In the genomic region with DNA sequence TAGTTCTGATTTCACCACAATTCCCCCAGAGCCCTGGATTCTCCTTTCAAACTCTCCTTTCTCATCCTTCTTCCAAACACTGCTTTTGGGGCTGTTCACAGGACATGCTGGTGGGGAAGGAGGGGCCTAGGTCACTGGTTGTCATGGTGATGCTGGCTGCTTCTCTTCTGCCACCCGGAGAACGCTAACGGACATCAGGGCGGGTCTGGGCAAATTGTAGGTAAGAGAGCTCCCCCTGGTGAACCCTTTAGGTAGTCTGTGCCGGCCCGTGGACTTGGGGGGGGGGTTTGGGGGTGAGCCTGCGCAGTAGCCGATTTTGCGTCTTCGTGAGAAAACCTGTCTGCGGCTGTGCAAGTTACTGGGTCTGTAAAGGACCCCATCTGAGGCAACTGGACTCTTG, we compare ENCODE assay signal across 9 mouse cellular contexts. TPM values are rescaled to one million over a fixed set of nuclear protein-coding genes. Genes with fewer than 3 reads are reported as not detected.
DNase-seq lines count a peak whose midpoint lies in the region; ATAC-seq and TF ChIP-seq lines count a peak whose summit lies in the region.
"Had no signal": no experiment of that assay in that cellular context is flagged by ENCODE, and none has a peak within 500 bp of the region (broad histone marks: within the 10 kb centered on the region; RNA-seq: fewer than 3 reads in every experiment).

No protein-coding gene starts in this region.

- H3K36me3 ChIP-seq in hindbrain, embryonic 12.5 days: no peaks in the 10 kb centered on the region
- no peaks in the 10 kb centered on the region for H3K36me3 ChIP-seq in lung, postnatal 0 days (ENCODE audit: insufficient read depth, low read length)

- H3K4me2 ChIP-seq in hindbrain, embryonic 12.5 days (replicated peaks): peak overlapping the region; percentile 80
- H3K4me2 ChIP-seq in lung, postnatal 0 days (replicated peaks; ENCODE audit: low read depth, low read length): peak overlapping the region; percentile 22; the same call in 1 of the 2 replicates

- ATAC-seq in hindbrain, embryonic 12.5 days (ENCODE audit: low FRiP score): peak; percentile 63
- ATAC-seq in lung, postnatal 0 days: peak; percentile 37

- peak; percentile 65 for TF ChIP-seq CTCF in lung, postnatal 0 days (IDR thresholded peaks at IDR 0.05)

- no peaks in the 10 kb centered on the region for H3K9me3 ChIP-seq in hindbrain, embryonic 12.5 days (replicated peaks)
- no peaks in the 10 kb centered on the region for H3K9me3 ChIP-seq in lung, postnatal 0 days (ENCODE audit: low read length)

- H3K4me1 ChIP-seq in hindbrain, embryonic 12.5 days: peaks cover 10% of the 10 kb centered on the region
- no peaks in the 10 kb centered on the region; the same call in 1 of the 2 replicates for H3K4me1 ChIP-seq in lung, postnatal 0 days (ENCODE audit: insufficient read depth, low read depth, low read length)

- H3K4me3 ChIP-seq in hindbrain, embryonic 12.5 days: peak overlapping the region; percentile 13
- H3K4me3 ChIP-seq in lung, postnatal 0 days (ENCODE audit: low read depth, low read length): no peak overlapping the region

- WGBS in hindbrain, embryonic 12.5 days: 16% methylated on average over 11 of the region's 11 CpGs
- WGBS in lung, postnatal 0 days: 18% methylated on average over 11 of the region's 11 CpGs

- no peak overlapping the region for H3K27ac ChIP-seq in hindbrain, embryonic 12.5 days
- H3K27ac ChIP-seq in lung, postnatal 0 days (ENCODE audit: low read length): no peak overlapping the region

- DNase-seq in MN1 (ENCODE audit: low spot score): peak; percentile 88
- peak; percentile 86 for DNase-seq in cerebellum, adult 9-10 months
- peak; percentile 50 to 61 for DNase-seq in frontal cortex, postnatal 10 days (ENCODE audit: low spot score in 2 of 2)
- DNase-seq in layer of hippocampus, postnatal 25 days (ENCODE audit: extremely low spot score in 1 of 2, low spot score in 1 of 2): peak; percentile 29 to 33
- DNase-seq in lung, postnatal 0 days (ENCODE audit: low spot score): peak; percentile 84
- DNase-seq in ovary, postnatal 36 days (ENCODE audit: low spot score): peak; percentile 45
- peak; percentile 60 for DNase-seq in thymus, postnatal 14 days

- TF ChIP-seq EP300 in lung, postnatal 0 days (IDR thresholded peaks at IDR 0.05): no peak

- no peak overlapping the region for H3K9ac ChIP-seq in hindbrain, embryonic 12.5 days
- no peak overlapping the region for H3K9ac ChIP-seq in lung, postnatal 0 days (replicated peaks; ENCODE audit: low read depth)

- no peaks in the 10 kb centered on the region for H3K27me3 ChIP-seq in hindbrain, embryonic 12.5 days
- H3K27me3 ChIP-seq in lung, postnatal 0 days (replicated peaks; ENCODE audit: insufficient read depth, low read length): no peaks in the 10 kb centered on the region

RNA-seq across cellular contexts. Expression of gene Pim2, which starts 1.8 kb away (rescaled TPM):
- 9.5 and 10.0 TPM in 2 replicates for polyA plus RNA-seq in hindbrain, embryonic 12.5 days (2016; fragmentation: Nextera tagmentation; extraction: Ambion mirVana)
- total RNA-seq in layer of hippocampus, postnatal 25 days (2021): 10 to 100 TPM; 52.2 to 57.4 TPM
- polyA plus RNA-seq in lung, postnatal 0 days (2015; fragmentation: Nextera tagmentation; extraction: Ambion mirVana): 5.5 and 7.0 TPM in 2 replicates

RNA-seq across cellular contexts. Expression of gene Slc35a2, which starts 4.0 kb away (rescaled TPM):
- polyA plus RNA-seq in hindbrain, embryonic 12.5 days (2016; fragmentation: Nextera tagmentation; extraction: Ambion mirVana): 35.1 and 40.1 TPM in 2 replicates
- 10 to 100 TPM; 44.7 to 45.9 TPM for total RNA-seq in layer of hippocampus, postnatal 25 days (2021)
- polyA plus RNA-seq in lung, postnatal 0 days (2015; fragmentation: Nextera tagmentation; extraction: Ambion mirVana): 30.0 and 32.2 TPM in 2 replicates

RNA-seq across cellular contexts. Expression of gene Pqbp1, which starts 19.2 kb away (rescaled TPM):
- polyA plus RNA-seq in hindbrain, embryonic 12.5 days (2016; fragmentation: Nextera tagmentation; extraction: Ambion mirVana): 172 and 178 TPM in 2 replicates
- total RNA-seq in layer of hippocampus, postnatal 25 days (2021): 10 to 100 TPM; 78.1 to 93.2 TPM
- polyA plus RNA-seq in lung, postnatal 0 days (2015; fragmentation: Nextera tagmentation; extraction: Ambion mirVana): 80.1 and 80.4 TPM in 2 replicates

RNA-seq across cellular contexts. Expression of gene Timm17b, which starts 19.3 kb away (rescaled TPM):
- polyA plus RNA-seq in hindbrain, embryonic 12.5 days (2016; fragmentation: Nextera tagmentation; extraction: Ambion mirVana): 138 and 144 TPM in 2 replicates
- total RNA-seq in layer of hippocampus, postnatal 25 days (2021): 10 to 100 TPM; 25.5 to 27.9 TPM
- 82.3 and 88.9 TPM in 2 replicates for polyA plus RNA-seq in lung, postnatal 0 days (2015; fragmentation: Nextera tagmentation; extraction: Ambion mirVana)

RNA-seq across cellular contexts. Expression of gene Gm10491, which starts 27.8 kb away (rescaled TPM):
- not detected in 2 replicates for polyA plus RNA-seq in hindbrain, embryonic 12.5 days (2016; fragmentation: Nextera tagmentation; extraction: Ambion mirVana)
- total RNA-seq in layer of hippocampus, postnatal 25 days (2021): not detected
- polyA plus RNA-seq in lung, postnatal 0 days (2015; fragmentation: Nextera tagmentation; extraction: Ambion mirVana): not detected in 2 replicates
- polyA plus RNA-seq: large intestine, adult 2 months had no signal

Comparison
In these comparisons a context has a peak if more than half of its experiments do, and no peak if none do; other contexts are left out.
1. DNase-seq: peak in every context shown above with its lines; median percentile 88 in MN1; 86 in cerebellum, adult 9-10 months; 84 in lung, postnatal 0 days; 60 in thymus, postnatal 14 days; 56 in frontal cortex, postnatal 10 days; 45 in ovary, postnatal 36 days; 31 in layer of hippocampus, postnatal 25 days.